Mouse (Mus musculus) cerebellum, postnatal 25 days (tissue): ENCODE measurements around the gene Adamts14.
A peak's percentile ranks its signal among the peaks of the same experiment; 100 is the strongest.

Source experiments
- DNase-seq, 2 experiments: peaks; one replicate each; pipeline ENCODE4 v3.0.0; 2021; ENCODE audit warnings: mixed read lengths in 2 of 2

The Adamts14 gene

GRCm38 (mm10) chr10:61274532-61274931, 1.3 kb upstream of the Adamts14 start:
- DNase-seq, result no peak

- DNase-seq, result no peak
These were observed 592 bp upstream of the Adamts14 start for GRCm38 (mm10) chr10:61273844-61274215.

GRCm38 (mm10) chr10:61272631-61273030, 607 bp downstream of the Adamts14 start:
- no peak for DNase-seq

- no peak for DNase-seq
These were observed 1.1 kb downstream of the Adamts14 start for GRCm38 (mm10) chr10:61272089-61272626.

DNA sequence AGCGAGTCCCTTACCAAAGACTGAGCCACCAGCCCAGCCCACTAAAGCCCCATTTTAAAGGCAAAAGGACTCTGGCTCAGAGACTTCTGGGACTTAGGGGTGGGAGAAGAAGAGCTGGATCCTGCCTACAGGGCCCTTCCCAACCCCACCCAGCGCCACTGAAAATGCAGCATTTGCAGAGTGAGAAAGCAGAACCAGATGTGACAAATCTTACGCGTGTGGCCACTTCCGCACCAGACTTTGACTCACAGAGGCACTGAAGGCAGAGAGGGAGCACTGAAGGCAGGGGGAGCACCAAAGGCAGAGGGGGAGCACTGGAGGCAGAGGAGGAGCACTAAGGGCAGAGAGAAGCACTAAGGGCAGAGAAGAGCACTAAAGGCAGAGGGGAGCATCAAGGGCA, 5.9 kb downstream of the Adamts14 start:
- no peak for DNase-seq

GRCm38 (mm10) chr10:61263606-61264005, 9.6 kb downstream of the Adamts14 start:
- DNase-seq, result no peak

- DNase-seq, result peak; percentile 45 to 60
These were observed 11.7 kb downstream of the Adamts14 start for GRCm38 (mm10) chr10:61261229-61262156.

GRCm38 (mm10) chr10:61258131-61258530, 15.1 kb downstream of the Adamts14 start:
- no peak for DNase-seq

- no peak for DNase-seq
These were observed 16.6 kb downstream of the Adamts14 start for GRCm38 (mm10) chr10:61256665-61257064.

- peak in 1 of 2 experiments; percentile 25 for DNase-seq
These were observed 18.0 kb downstream of the Adamts14 start for GRCm38 (mm10) chr10:61255190-61255589.

DNA sequence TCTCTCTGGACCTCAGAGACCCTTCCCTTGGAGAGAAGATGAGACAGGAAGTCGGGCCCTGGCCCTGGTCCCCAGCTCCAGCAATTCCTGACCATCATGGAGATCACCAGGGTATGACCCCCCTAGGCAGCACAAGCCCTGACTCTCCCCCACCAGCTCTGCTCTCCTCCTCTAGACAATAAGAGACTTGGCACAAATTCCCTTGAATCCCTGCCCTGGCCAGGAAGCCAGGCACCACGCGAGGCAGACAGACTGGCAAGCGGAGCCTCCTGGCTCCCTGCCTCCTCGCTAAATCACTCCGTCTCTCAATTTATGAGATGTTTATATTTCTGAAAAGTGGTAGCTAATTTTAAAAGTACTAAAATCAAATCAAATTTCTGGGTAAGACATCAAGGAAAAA, 18.5 kb downstream of the Adamts14 start:
- peak; percentile 83 to 89 for DNase-seq

DNA sequence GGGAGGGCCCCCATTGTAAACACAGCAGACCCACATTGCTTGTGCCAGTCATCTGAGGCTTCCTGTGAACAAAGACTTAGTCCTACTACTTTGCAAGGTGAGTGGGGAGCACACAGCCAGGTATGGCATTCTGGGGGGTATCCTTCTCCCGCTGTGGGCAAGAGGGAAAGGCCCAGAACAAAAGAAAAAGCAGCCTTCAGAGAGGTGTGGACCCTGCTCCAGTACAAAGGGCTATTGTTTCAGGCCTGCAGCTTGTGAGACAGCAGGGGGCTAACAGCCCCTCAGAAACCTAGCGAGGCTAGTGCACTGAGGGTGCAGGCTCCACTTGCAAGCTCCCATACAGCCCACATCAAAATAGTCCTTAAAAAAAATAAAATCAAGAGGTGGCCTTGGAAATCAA, 23.3 kb downstream of the Adamts14 start:
- DNase-seq, result no peak

- DNase-seq, result no peak
These were observed 24.6 kb downstream of the Adamts14 start for GRCm38 (mm10) chr10:61248596-61249114.

GRCm38 (mm10) chr10:61246288-61246687, 26.9 kb downstream of the Adamts14 start:
- DNase-seq, result no peak

DNA sequence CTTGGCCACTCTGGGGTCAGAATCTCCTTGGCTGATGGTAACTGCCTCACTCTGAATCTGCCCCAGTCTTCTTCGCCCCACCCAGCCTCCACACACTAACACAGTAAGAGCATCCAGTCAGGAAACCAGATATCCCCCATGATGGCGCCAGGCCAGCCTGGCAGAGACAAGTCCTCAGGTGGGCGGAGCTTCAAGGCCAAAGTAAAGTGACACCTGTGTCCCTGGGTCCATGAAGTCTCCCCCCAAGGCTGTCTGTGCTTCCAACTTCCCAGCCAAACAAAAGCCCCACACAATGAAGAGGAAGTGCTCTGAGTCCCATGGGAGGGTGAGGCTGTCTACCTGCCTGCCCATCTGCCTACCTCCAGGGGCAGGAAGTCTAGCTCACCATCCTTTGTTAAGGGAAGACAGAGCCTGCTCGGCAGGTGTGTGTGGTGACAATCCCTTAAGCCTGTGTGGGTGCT, 31.2 kb downstream of the Adamts14 start:
- DNase-seq, result no peak

DNA sequence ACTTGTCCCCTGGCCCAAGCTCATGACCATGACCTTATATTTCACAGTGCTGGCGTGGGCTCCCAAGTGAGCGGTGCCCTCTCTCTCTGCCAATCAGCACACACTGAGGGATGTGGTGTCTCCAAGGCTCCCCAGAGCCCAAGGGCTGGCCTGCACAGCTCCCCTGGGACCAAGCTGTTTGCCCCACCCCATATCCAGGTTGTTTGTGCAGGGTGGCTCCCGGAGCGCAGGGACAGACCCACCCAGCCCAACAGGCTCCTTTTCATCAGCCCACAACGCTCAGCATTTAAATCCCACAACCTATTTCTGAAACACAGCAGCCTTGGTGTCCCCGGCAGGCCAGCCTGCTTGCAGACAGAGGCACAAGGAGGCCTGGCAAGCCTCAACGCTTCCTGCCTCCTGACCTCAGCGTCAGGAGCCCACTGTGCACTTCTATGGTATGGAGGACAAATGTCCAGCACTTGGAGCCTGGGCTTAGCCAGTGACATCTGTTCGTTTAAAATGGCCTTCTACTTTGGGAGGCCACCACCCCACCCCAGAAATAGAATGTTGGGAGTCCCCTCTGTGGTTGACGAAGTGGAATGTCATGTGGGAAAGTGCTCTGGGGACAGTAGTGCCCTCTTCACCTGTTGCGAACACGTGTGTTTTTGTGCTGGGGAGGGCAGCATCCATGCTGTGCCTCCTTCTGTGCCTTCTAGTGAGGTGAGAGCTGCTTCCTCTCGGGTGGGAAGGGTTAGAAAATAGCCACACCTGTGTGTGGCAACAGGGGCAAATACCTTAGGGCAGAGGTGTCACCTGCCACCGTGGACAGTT, 32.9 kb downstream of the Adamts14 start:
- no peak for DNase-seq

- no peak for DNase-seq
These were observed 35.9 kb downstream of the Adamts14 start for GRCm38 (mm10) chr10:61237391-61237785.

DNA sequence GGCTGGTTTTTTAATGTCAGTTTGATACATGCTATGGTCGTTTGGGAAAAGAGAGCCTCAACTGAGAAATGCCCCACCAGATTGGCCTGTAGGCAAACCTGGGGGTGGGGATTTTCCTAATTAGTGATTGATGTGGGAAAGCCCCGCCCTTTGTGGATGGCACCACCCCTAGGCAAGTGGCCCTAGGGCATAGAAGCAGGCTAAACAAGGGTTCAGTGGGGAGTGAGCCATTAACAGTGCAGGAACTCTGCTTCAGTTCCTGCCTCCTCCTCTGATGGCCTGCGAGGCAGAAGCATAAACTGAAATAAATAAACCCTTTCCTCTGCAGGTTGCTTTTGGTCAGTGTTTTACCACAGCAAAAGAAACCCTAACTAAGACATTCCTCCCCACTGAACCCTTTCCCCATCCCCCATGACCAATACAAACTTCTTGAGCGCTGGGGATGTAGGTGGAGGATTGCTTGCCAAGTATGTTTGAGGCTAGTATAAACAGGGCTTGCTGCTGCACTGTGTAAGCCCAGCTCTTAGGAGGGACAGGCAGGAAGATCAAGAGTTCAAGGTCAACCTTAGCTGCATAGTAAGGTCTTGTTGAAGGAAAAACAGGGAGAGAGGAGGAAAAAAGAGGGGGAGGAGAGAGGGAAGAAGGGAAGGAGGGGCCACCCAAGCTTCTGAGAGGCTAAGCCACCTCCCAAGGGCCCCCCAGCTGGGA, 36.4 kb downstream of the Adamts14 start:
- DNase-seq, result no peak

DNA sequence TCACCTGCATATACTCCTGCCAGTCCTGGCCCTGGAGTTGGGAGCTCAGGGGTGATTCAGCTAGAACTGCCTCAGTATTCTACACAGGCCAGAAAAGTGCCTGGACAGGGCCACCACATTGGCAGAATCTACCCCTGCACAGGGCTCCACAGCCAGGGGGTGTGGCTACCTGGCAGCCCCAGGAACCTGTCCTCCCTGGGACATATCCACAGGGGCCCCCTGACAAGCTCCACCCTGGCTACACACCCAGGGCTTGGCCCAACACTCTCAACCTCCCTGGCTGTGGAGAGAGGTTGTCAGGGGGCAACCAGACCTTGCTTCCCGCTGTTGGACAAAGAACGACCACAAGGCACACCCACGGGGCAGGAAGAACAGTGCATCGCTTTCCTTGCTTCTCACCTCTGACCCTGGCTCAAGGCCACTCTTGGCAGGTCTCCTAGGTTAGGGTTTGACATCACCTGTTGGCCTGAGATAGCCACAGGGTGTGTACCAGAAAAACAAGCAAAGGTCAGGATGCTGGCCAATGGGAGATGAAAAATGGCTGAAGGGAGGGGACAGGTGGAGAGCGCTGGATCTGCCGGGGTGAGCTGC, 37.5 kb downstream of the Adamts14 start:
- no peak for DNase-seq

GRCm38 (mm10) chr10:61234319-61234718, 38.9 kb downstream of the Adamts14 start:
- no peak for DNase-seq

GRCm38 (mm10) chr10:61232858-61233567, 40.2 kb downstream of the Adamts14 start:
- no peak for DNase-seq
